Mouse (Mus musculus) spleen, adult 2 months (tissue): ENCODE measurements around the gene Sdf2l1. TPM values are rescaled to one million over a fixed set of nuclear protein-coding genes. Genes with fewer than 3 reads are reported as not detected.
A peak's percentile ranks its signal among the peaks of the same experiment; 100 is the strongest.

Experiments used
- DNase-seq, 2 experiments: peaks; one replicate each; pipeline versions ENCODE4 v3.0.0 to v3.0.0-alpha.2; 2012 to 2021; ENCODE audit warnings: low spot score in 2 of 2, low read depth in 1 of 2
- H3K27ac ChIP-seq: fragments of 200-500 bp; 2 replicates; pipeline ENCODE4 v1.5.1; 2012; ENCODE audit warnings: low read length, inconsistent platforms; ENCODE audit not compliant: insufficient read depth
- H3K27me3 ChIP-seq: fragments of 200-500 bp; 2 replicates; pipeline ENCODE4 v1.6.1; 2012; ENCODE audit warnings: mild to moderate bottlenecking, moderate library complexity, low read length, inconsistent platforms; ENCODE audit not compliant: control insufficient read depth, insufficient read depth
- H3K36me3 ChIP-seq: fragments of 200-500 bp; 2 replicates; pipeline ENCODE4 v1.6.1; 2012; ENCODE audit warnings: mild to moderate bottlenecking, low read length, inconsistent platforms; ENCODE audit not compliant: control insufficient read depth, insufficient read depth
- H3K4me1 ChIP-seq: fragments of 200-500 bp; 2 replicates; pipeline ENCODE4 v1.6.1; 2011; ENCODE audit warnings: inconsistent platforms; ENCODE audit not compliant: control insufficient read depth, insufficient read depth, insufficient read length
- H3K4me3 ChIP-seq: fragments of 200-500 bp; 2 replicates; pipeline ENCODE4 v1.5.1; 2011; ENCODE audit warnings: mild to moderate bottlenecking, inconsistent platforms; ENCODE audit not compliant: insufficient read depth, insufficient read length; ENCODE audit errors: extremely low read depth
- CTCF ChIP-seq: fragments of 200-500 bp; IDR thresholded peaks from 2 replicates; pipeline ENCODE4 v1.5.1; 2011; ENCODE audit warnings: mild to moderate bottlenecking, inconsistent platforms; ENCODE audit not compliant: insufficient read depth, insufficient read length, insufficient replicate concordance; ENCODE audit errors: extremely low read depth
- POLR2A ChIP-seq: fragments of 200-500 bp; IDR thresholded peaks from 2 replicates; pipeline ENCODE4 v1.6.1; 2011; ENCODE audit warnings: low read depth, low read length, inconsistent platforms
- WGBS: fragments of 180-500 bp; shearing (Covaris S2); methylation state at CpG from one replicate; pipeline ENCODE4 v1.1.7; 2018; 5-methylcytosine and 5-hydroxymethylcytosine counted together
- polyA plus RNA-seq: library from polyadenylated mRNA; depleted of rRNA; stranded (reverse); fragments of >200 nt; gene quantifications from 2 replicates; pipeline ENCODE4 v1.2.3, GENCODE M21; 2012

The Sdf2l1 gene
- polyA plus RNA-seq, 1 experiment: 71.8 TPM

GRCm38 (mm10) chr16:17154346-17154745 is 22.2 kb upstream of the Sdf2l1 start:
- Histone ChIP-seq H3K4me3 (no peak overlapping the region), H3K27me3 (no peaks in the 10 kb centered on the region), H3K4me1 (no peaks in the 10 kb centered on the region), H3K27ac (no peak overlapping the region), H3K36me3 (peaks cover 18% of the 10 kb centered on the region)
- 90% methylated on average over 2 of the region's 2 CpGs for WGBS
- no peak for DNase-seq
- TF ChIP-seq CTCF (no peak), POLR2A (no peak)

DNA sequence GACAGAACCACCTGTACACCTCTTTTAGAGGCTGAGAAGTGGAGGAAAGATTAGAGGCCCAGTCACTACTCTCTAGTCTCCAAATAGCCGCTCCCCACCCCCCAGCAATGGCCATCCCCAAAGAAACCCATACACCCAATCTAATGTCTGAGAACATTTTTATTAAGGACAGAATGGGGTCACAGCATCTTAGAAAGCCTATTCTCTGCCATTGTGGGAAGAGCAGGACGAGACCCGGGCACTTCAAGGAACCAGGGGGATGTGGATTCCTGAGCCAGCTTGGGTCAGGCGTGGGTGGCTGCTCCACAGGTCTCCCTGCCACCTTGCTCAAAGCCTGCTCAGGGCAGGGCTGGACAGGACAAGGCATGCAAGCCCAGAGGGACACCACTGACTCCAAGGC is 19.7 kb upstream of the Sdf2l1 start:
- peaks cover 10% of the 10 kb centered on the region for H3K36me3 ChIP-seq
- TF ChIP-seq CTCF (no peak), POLR2A (no peak)
- no peak overlapping the region for H3K27ac ChIP-seq
- WGBS: 94% methylated on average over 4 of the region's 4 CpGs
- no peak overlapping the region for H3K4me3 ChIP-seq
- peaks cover 6% of the 10 kb centered on the region for H3K4me1 ChIP-seq
- no peaks in the 10 kb centered on the region for H3K27me3 ChIP-seq
- no peak for DNase-seq

GRCm38 (mm10) chr16:17150520-17151258 is 18.5 kb upstream of the Sdf2l1 start:
- Histone ChIP-seq H3K27me3 (no peaks in the 10 kb centered on the region), H3K4me3 (no peak overlapping the region), H3K27ac (no peak overlapping the region), H3K36me3 (peaks cover 8% of the 10 kb centered on the region), H3K4me1 (peaks cover 6% of the 10 kb centered on the region)
- DNase-seq: no peak
- 83% methylated on average over 7 of the region's 7 CpGs for WGBS
- TF ChIP-seq POLR2A: no peak
- TF ChIP-seq CTCF: no peak

- H3K27ac ChIP-seq: no peak overlapping the region
- no peak for DNase-seq
- H3K4me1 ChIP-seq: peaks cover 6% of the 10 kb centered on the region
- TF ChIP-seq POLR2A (no peak), CTCF (no peak)
- 53% methylated on average over 16 of the region's 16 CpGs for WGBS
- H3K27me3 ChIP-seq: no peaks in the 10 kb centered on the region
- peaks cover 4% of the 10 kb centered on the region for H3K36me3 ChIP-seq
- H3K4me3 ChIP-seq: peak overlapping the region; percentile 83; the same call in 1 of the 2 replicates
These were observed 15.9 kb upstream of the Sdf2l1 start for GRCm38 (mm10) chr16:17148084-17148483.

DNA sequence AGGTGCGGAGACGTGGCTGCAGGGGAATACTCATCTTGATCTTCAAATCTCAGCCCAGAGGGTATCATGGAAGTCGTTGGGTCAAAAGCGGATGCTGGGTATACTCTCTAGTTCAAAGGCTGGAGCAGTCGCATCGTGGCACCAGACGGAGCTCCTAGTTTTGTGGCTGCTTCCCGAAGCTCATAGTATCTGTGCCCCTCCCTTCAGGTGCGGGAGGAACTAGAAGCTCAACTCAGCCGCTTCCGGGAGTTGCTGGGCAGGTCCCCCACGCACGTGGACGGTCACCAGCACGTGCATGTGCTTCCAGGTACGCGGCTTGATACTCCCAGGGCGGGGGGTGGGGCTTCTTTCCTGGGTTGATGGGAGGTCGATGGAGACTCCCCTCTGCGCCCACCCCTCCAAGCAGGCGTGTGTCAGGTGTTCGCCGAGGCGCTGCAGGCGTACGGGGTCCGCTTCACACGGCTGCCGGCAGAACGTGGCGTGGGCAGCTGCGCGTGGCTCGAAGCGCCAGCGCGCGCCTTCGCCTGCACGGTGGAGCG is 15.3 kb upstream of the Sdf2l1 start:
- Histone ChIP-seq H3K4me1 (peaks cover 6% of the 10 kb centered on the region), H3K36me3 (peaks cover 2% of the 10 kb centered on the region), H3K4me3 (peak overlapping the region; percentile 83), H3K27ac (no peak overlapping the region), H3K27me3 (no peaks in the 10 kb centered on the region)
- WGBS: 6% methylated on average over 41 of the region's 41 CpGs
- TF ChIP-seq CTCF (no peak), POLR2A (no peak)
- DNase-seq: no peak

GRCm38 (mm10) chr16:17146772-17147235 is 14.6 kb upstream of the Sdf2l1 start, which contains the start of gene Ccdc116:
Ccdc116 (minus strand) TSS chr16:17147229.
- under 1% methylated on average over 34 of the region's 34 CpGs for WGBS
- Histone ChIP-seq H3K4me1 (peaks cover 6% of the 10 kb centered on the region), H3K27me3 (no peaks in the 10 kb centered on the region), H3K27ac (no peak within 1 kb of the TSS), H3K4me3 (peak within 1 kb of the TSS; percentile 83), H3K36me3 (no peaks in the 10 kb centered on the region)
- peak; percentile 57 to 65 for DNase-seq
- no peak for TF ChIP-seq POLR2A

- no peak within 1 kb of the TSS for H3K27ac ChIP-seq
- no peak for DNase-seq
- TF ChIP-seq POLR2A (no peak), CTCF (no peak)
- WGBS: 48% methylated on average over 7 of the region's 7 CpGs
- peaks cover 6% of the 10 kb centered on the region for H3K4me1 ChIP-seq
- H3K36me3 ChIP-seq: no peaks in the 10 kb centered on the region
- H3K27me3 ChIP-seq: no peaks in the 10 kb centered on the region
- no peak within 1 kb of the TSS for H3K4me3 ChIP-seq
These were observed 12.2 kb upstream of the Sdf2l1 start, which contains the start of gene Ydjc for GRCm38 (mm10) chr16:17144339-17144738. Ydjc (plus strand) TSS chr16:17144621.
